8 mouse cellular contexts compared by ENCODE assay signal in genomic region chr11:73160811-73161200, GRCm38 (mm10). TPM values are rescaled to one million over a fixed set of nuclear protein-coding genes. Genes with fewer than 3 reads are reported as not detected.
DNase-seq lines count a peak whose midpoint lies in the region; ATAC-seq and TF ChIP-seq lines count a peak whose summit lies in the region.

No protein-coding gene starts in this region.

- no peak for TF ChIP-seq EP300 in stomach, postnatal 0 days (optimal IDR thresholded peaks at IDR 0.05)

- DNase-seq in adrenal gland, adult 2 months = peak; percentile 59
- DNase-seq in adrenal gland, adult 18-20 months (ENCODE audit: low spot score in 2 of 2) = no peak
- DNase-seq in heart, adult 11 months = peak; percentile 98
- DNase-seq in kidney, adult 11 months = peak; percentile 74
- DNase-seq in stomach, postnatal 0 days (ENCODE audit: low spot score) = no peak
- no peak for DNase-seq in thymus, postnatal 4 days
- DNase-seq in spleen, adult 18-20 months = no peak

- H3K9me3 ChIP-seq in lung, embryonic 16.5 days (ENCODE audit: control insufficient read depth, low read length) = no peaks in the 10 kb centered on the region
- H3K9me3 ChIP-seq in stomach, postnatal 0 days (ENCODE audit: control insufficient read depth, low read length) = no peaks in the 10 kb centered on the region

- peaks cover 19% of the 10 kb centered on the region; the same call in 1 of the 2 replicates for H3K27me3 ChIP-seq in lung, embryonic 16.5 days (ENCODE audit: control insufficient read depth, insufficient read depth, low read depth, low read length)
- no peaks in the 10 kb centered on the region for H3K27me3 ChIP-seq in stomach, postnatal 0 days (ENCODE audit: control insufficient read depth, insufficient read depth, low read length)

- no peaks in the 10 kb centered on the region for H3K36me3 ChIP-seq in lung, embryonic 16.5 days (ENCODE audit: control insufficient read depth, insufficient read depth, low read length)
- no peaks in the 10 kb centered on the region for H3K36me3 ChIP-seq in stomach, postnatal 0 days (ENCODE audit: control insufficient read depth, insufficient read depth, low read length)

- peak; percentile 50 for ATAC-seq in lung, embryonic 16.5 days (ENCODE audit: low read depth)
- ATAC-seq in stomach, postnatal 0 days (ENCODE audit: low FRiP score, low TSS enrichment) = no peak

- H3K4me3 ChIP-seq in lung, embryonic 16.5 days (ENCODE audit: low read length) = peak overlapping the region; percentile 48
- H3K4me3 ChIP-seq in stomach, postnatal 0 days (ENCODE audit: low read depth, low read length) = peak overlapping the region; percentile 41; the same call in 1 of the 2 replicates

- H3K4me1 ChIP-seq in lung, embryonic 16.5 days (replicated peaks; ENCODE audit: control insufficient read depth, insufficient read depth, low read length) = 0 out of 2 replicates have a peak, but pooled peaks cover 7% of the 10 kb centered on the region
- H3K4me1 ChIP-seq in stomach, postnatal 0 days (replicated peaks; ENCODE audit: control insufficient read depth, insufficient read depth) = no peaks in the 10 kb centered on the region; the same call in 1 of the 2 replicates

- peak overlapping the region; percentile 63 for H3K9ac ChIP-seq in lung, embryonic 16.5 days (ENCODE audit: low read length)
- H3K9ac ChIP-seq in stomach, postnatal 0 days (ENCODE audit: low read length) = no peak overlapping the region

- H3K27ac ChIP-seq in lung, embryonic 16.5 days (ENCODE audit: low read length) = no peak overlapping the region
- no peak overlapping the region for H3K27ac ChIP-seq in stomach, postnatal 0 days (replicated peaks)

- no peak for TF ChIP-seq CTCF in stomach, postnatal 0 days (IDR thresholded peaks at IDR 0.05; ENCODE audit: low read depth)

- H3K4me2 ChIP-seq in lung, embryonic 16.5 days (ENCODE audit: low read depth, low read length) = peak overlapping the region; percentile 88
- H3K4me2 ChIP-seq in stomach, postnatal 0 days (replicated peaks; ENCODE audit: low read depth) = peak overlapping the region; percentile 67

- WGBS in lung, embryonic 16.5 days = 21% methylated on average over 6 of the region's 6 CpGs
- 24% methylated on average over 6 of the region's 6 CpGs for WGBS in stomach, postnatal 0 days

RNA-seq across cellular contexts. Expression of gene P2rx5, which starts 0.6 kb away (rescaled TPM):
- 10 to 100 TPM in 1 of 2 experiments, 1 to 10 TPM in 1; 4.4 to 10.9 TPM for total RNA-seq in adrenal gland, adult 2 months (2021)
- 2.3 and 2.9 TPM in 2 replicates for polyA plus RNA-seq in adrenal gland, adult 2 months (2012; rRNA removed)
- 10 to 100 TPM in 1 of 2 experiments, 1 to 10 TPM in 1; 4.6 to 19.3 TPM for total RNA-seq in adrenal gland, adult 18-20 months (2021)
- polyA plus RNA-seq in lung, embryonic 16.5 days (2015; fragmentation: Nextera tagmentation; extraction: Ambion mirVana) = 0.18 and 0.70 TPM in 2 replicates
- 0.44 and 0.48 TPM in 2 replicates for polyA plus RNA-seq in stomach, postnatal 0 days (2015; fragmentation: Nextera tagmentation; extraction: Ambion mirVana)

RNA-seq across cellular contexts. Expression of gene Emc6, which starts 16.0 kb away (rescaled TPM):
- 10 to 100 TPM; 86.1 to 88.7 TPM for total RNA-seq in adrenal gland, adult 2 months (2021)
- 91.0 and 117 TPM in 2 replicates for polyA plus RNA-seq in adrenal gland, adult 2 months (2012; rRNA removed)
- total RNA-seq in adrenal gland, adult 18-20 months (2021) = 10 to 100 TPM; 77.7 to 94.3 TPM
- polyA plus RNA-seq in lung, embryonic 16.5 days (2015; fragmentation: Nextera tagmentation; extraction: Ambion mirVana) = 117 and 121 TPM in 2 replicates
- 125 and 132 TPM in 2 replicates for polyA plus RNA-seq in stomach, postnatal 0 days (2015; fragmentation: Nextera tagmentation; extraction: Ambion mirVana)

RNA-seq across cellular contexts. Expression of gene Tax1bp3, which starts 16.1 kb away (rescaled TPM):
- 10 to 100 TPM; 71.0 to 87.8 TPM for total RNA-seq in adrenal gland, adult 2 months (2021)
- 71.0 and 77.0 TPM in 2 replicates for polyA plus RNA-seq in adrenal gland, adult 2 months (2012; rRNA removed)
- total RNA-seq in adrenal gland, adult 18-20 months (2021) = 10 to 100 TPM; 70.0 to 91.8 TPM
- 275 and 278 TPM in 2 replicates for polyA plus RNA-seq in lung, embryonic 16.5 days (2015; fragmentation: Nextera tagmentation; extraction: Ambion mirVana)
- polyA plus RNA-seq in stomach, postnatal 0 days (2015; fragmentation: Nextera tagmentation; extraction: Ambion mirVana) = 176 and 184 TPM in 2 replicates

RNA-seq across cellular contexts. Expression of gene Haspin, which starts 22.7 kb away (rescaled TPM):
- under 1 TPM; 0.35 TPM for total RNA-seq in adrenal gland, adult 2 months (2021)
- polyA plus RNA-seq in adrenal gland, adult 2 months (2012; rRNA removed) = 0.70 and 0.91 TPM in 2 replicates
- under 1 TPM; 0.13 to 0.46 TPM for total RNA-seq in adrenal gland, adult 18-20 months (2021)
- 16.8 and 18.4 TPM in 2 replicates for polyA plus RNA-seq in lung, embryonic 16.5 days (2015; fragmentation: Nextera tagmentation; extraction: Ambion mirVana)
- polyA plus RNA-seq in stomach, postnatal 0 days (2015; fragmentation: Nextera tagmentation; extraction: Ambion mirVana) = 2.7 and 3.6 TPM in 2 replicates

RNA-seq across cellular contexts. Expression of gene Ctns, which starts 38.0 kb away (rescaled TPM):
- total RNA-seq in adrenal gland, adult 2 months (2021) = 10 to 100 TPM; 16.8 to 18.3 TPM
- 11.1 and 12.5 TPM in 2 replicates for polyA plus RNA-seq in adrenal gland, adult 2 months (2012; rRNA removed)
- total RNA-seq in adrenal gland, adult 18-20 months (2021) = 10 to 100 TPM; 16.5 to 18.8 TPM
- 14.9 and 16.4 TPM in 2 replicates for polyA plus RNA-seq in lung, embryonic 16.5 days (2015; fragmentation: Nextera tagmentation; extraction: Ambion mirVana)
- 15.9 and 17.4 TPM in 2 replicates for polyA plus RNA-seq in stomach, postnatal 0 days (2015; fragmentation: Nextera tagmentation; extraction: Ambion mirVana)

Comparison
In these comparisons a context has a peak if more than half of its experiments do, and no peak if none do; other contexts are left out.
1. DNase-seq: peak in adrenal gland, adult 2 months (single experiment), heart, adult 11 months (single experiment) and kidney, adult 11 months (single experiment); none in adrenal gland, adult 18-20 months (0 of 2), stomach, postnatal 0 days (single experiment), thymus, postnatal 4 days (single experiment) and spleen, adult 18-20 months (0 of 2).